Mouse (Mus musculus) ovary, postnatal 36 days (tissue): ENCODE measurements around the gene Izumo1r.

ENCODE experiments used
- DNase-seq: peaks from one replicate; pipeline ENCODE4 v3.0.0; 2022; ENCODE audit warnings: low spot score, mixed read lengths

The Izumo1r gene

DNA sequence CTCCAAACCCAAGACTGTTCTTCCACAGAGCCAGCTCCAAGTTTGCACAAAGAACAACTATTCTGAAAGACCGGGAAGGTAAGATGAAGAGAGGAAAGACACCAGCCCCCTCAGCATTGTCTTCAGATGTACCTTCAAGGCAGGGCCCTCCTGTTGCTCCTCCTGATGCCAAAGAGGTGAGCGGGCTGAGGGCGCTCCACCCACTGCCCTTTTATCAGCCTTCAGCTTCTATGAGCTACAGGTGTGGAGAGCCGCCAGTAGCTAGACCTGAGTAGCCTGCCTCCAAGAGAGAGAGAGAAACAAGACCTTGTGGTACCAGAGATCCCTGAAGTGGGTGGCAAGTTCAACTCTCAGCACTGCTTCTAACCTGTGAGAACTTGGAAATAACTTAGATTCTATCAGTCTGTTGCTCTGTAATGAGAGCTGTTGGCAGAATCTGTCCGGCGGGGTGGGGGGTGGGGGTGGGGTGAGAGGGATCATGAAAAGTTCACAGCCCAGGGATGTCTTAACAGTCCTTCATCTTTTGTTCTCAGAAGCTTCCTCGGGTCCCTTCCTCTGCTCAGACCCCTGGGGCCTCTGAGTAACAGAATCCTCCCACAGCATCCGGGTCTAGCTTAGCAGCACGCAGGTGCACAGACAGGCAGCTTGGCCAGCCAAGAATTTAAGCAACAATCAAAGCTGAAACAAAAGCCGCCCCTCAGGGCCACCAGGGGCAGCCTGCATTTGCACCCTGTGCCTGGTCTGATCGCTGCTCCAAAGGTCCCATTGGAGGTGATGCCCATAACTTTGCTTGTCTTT lies at the start of gene Izumo1r:
Gene Izumo1r (minus strand): TSS at position 369 of the 798 bp plus-strand sequence.
- no peak for DNase-seq

DNA sequence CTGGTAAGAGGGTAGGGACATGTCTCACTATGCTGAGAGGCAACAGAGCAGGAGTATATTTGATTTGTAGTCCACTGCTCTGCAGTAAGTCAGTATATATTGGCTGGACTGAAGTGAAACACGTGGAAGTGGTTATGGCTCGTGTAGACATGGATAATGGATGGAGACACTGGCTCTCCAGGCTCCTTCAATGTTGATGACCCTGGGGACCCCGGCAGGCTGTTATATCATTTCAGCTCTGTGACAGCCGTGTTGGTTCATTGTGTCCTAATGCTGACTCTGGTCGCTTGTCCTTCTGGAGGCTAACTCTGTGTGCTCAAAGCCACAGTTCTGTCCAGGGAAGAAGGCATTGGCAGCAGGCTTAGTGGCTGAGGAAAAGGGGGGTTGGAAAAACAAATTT lies 47.3 kb upstream of the Izumo1r start:
- DNase-seq = no peak

DNA sequence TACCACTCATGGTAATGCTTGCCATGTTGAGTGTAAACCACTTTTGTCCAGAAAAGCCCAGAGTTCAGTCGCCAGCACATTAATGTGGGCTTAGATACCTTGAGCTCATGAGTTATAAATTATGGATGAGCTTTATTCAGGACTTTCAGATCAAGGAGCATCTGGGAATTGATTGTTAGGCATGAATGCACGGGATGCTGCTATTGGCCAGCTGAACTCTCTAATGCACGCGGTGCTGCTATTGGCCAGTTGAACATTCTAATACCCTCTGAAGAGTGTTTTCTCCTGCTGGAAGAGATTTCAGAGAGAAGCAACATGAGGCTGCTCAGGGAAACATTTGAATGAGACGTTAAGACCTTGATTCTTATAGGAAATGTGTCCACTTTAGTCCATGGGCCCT lies 45.1 kb upstream of the Izumo1r start:
- DNase-seq = no peak

DNA sequence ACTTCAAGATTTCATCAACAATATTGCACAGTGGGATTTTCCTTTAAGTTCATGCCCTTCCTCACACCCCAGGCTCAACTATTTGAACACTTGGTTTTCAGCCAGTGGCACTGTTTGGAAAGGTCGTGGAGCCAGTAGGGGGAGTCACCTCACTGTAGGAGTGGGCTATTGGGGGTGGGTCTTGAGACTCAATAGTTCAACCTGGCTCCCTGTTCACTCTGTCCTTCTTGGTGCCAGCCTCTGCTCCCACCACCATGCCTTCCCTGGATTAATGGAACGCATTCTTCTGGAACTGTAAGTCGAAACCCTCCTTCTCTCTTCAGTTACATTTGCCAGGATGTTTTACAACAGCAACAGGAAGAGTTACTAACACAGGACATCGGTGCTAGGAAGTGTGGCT lies 42.9 kb upstream of the Izumo1r start:
- no peak for DNase-seq

DNA sequence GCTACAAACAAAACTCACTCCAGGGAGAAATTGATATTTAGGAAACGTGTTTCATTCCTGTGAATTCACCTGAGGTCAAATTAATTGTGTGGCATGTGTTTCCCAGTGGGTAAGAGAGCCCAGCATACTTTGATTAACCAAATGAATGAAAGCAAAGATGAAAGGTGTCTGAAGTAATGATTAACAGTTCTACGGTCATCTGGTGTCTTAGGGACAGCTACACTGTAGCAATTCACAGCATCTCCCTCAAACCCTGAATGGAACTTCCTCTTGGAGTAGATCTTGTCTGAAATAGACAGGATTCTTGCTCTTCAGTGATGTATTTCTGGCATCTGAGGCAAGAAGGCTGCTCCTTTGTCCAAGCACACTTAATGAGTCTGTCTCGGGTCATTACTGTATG lies 42.2 kb upstream of the Izumo1r start:
- DNase-seq = no peak

DNA sequence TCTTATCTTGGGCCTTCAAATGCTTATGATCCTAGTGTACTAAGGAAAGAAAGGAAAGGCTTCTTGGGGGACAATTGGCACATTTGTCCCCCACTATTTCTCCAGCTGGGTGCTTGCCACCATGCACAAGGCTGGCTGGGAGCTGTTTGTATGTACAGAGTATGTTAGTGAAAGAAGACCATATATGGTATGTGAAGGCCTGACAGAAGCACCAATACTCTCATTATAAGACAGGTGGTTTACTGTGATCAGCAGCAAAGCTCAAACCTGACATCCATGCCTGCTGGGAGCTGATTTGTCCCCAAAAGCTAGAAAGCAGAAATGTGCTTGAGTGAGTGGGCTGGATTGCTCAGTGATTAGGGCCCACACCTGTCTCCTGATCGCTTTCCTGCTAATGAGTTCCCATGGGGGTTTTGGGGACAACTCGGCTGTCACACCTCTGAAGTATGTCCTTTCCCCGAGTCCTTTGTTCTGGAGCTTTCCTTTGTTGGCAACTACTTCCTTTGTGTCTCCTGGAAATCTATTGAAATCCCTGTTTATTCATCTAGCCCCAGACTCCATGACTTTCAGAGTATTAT lies 38.5 kb upstream of the Izumo1r start:
- no peak for DNase-seq

DNA sequence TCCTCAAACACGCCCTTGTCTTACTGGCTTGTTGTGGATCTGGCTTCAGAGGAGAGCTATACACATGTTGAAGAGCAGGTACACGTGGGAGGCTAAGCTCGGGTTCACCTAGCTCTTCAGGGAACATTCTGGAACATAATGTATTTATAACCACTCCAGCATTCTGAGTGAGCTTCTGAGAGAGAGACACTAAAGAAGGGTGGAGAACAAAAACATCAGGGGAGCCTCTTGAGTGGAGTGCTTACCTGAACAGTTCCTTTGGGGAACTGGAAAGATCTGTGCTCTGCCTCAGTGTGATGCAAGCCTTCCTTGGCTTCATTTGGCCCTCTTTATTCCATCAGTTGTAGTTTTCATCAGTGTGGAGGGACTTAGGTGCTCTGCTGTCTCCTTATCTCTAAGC lies 35.9 kb upstream of the Izumo1r start:
- no peak for DNase-seq

DNA sequence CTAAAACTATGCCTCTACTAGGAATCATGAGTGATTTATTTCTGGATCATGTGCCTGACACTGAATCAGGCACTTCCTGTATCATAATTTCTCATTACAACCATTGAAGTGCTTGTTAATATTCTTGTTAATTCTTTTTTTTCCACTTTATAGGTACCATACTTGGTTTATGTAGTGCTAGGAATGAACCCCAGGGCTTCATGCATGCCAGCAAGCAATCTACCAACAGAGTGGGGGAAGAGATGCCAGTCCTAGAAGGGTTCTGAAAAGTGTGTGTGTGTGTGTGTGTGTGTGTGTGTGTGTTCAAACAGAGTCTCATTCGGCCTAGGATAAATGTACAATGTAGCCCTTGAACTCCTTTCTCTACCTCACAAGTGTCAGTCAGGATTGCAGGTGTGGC lies 33.6 kb upstream of the Izumo1r start:
- DNase-seq = no peak

DNA sequence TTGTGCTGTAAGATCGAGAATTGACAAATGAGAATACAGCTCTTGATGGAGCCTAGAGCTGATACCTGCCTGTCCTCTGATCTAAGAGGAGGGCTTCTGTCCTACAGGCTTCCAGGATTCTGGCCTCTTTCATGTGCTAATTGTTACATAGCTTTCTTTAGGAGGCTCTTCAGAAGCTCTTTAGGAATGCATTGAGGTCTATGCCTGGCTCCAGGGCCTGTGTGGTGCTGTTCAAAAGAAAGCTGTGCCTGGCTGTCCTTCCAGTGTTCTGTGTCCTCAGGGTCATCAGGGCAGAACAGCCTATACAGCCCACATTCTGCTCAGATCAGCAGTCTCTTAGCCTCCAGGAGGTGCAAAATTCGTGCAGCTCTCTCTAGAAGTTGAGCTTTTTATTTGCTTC lies 31.1 kb upstream of the Izumo1r start:
- DNase-seq = no peak

DNA sequence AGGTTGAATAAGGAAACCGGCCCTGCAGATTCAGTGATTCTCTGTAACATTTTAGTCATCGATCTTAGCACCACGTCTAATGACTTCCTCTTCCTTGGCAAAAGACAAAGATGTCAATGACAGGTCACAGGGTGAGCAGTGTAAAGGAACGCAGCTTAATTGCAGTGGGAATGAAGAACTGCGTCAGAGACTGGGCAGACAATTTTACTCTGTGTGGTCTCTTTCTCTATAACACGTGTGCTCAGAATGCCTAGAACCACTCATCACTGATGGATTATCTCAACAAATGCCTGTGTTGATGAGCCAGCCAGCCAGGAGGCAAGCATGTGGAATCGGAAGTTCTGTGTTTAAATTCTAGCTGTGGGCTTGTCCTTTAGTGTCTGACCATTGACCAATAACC lies 28.2 kb upstream of the Izumo1r start:
- no peak for DNase-seq

DNA sequence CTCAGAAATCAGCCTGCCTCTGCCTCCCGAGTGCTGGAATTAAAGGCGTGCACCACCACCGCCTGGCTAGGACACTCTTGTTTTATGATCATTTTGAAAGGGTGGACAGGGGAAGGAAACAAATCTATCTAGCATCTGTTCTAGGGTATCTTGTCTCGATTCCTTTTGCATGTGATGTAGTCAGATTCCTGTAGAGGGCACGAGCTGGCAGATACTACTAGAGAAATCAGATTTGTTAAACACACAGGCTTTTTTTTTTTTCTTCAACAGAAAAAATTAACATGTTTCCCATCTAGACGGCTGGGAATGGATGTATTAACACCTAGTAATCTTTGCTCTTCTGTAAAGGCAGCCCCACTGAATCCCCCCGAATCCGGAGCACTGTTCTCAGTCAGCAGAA lies 27.5 kb upstream of the Izumo1r start:
- no peak for DNase-seq

DNA sequence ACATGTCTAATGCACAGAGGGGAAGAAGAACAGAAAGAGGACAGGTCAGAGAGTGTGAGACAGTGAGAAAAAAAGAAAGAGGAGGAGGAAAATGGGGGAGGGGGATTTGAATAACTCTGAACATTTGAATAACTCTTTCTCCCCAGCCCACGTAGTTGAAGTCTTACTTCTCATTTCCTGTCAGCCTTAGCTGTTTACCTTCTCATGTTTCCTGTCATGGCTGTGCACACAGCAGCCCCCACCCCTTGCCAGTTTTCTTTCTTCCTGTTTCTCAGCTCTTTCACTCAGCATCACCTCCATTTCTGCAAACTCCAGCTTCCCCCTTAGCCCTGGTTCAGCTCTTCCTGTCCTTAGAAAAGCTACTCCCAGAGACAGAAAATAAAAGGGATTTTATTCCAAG lies 22.8 kb upstream of the Izumo1r start:
- DNase-seq = no peak

DNA sequence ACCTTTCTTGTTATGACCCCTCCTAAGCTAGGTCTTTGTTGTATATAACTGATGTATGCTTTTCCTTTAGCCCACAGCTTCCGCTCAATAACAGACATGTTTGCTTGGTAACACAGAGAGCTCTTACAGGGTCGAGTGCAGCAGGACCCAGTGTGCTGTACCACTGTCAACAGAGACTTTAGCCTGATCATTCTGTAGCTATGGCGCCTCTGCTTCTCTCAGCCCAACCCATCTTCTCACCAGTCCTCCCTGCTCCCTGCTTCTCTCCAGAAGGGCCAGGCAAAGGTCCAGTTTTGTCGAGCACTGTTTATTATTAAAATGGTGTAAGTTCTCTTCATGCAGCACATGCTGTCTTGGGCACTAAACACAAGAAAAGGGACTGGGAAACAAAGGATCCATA lies 19.9 kb upstream of the Izumo1r start:
- DNase-seq = no peak

DNA sequence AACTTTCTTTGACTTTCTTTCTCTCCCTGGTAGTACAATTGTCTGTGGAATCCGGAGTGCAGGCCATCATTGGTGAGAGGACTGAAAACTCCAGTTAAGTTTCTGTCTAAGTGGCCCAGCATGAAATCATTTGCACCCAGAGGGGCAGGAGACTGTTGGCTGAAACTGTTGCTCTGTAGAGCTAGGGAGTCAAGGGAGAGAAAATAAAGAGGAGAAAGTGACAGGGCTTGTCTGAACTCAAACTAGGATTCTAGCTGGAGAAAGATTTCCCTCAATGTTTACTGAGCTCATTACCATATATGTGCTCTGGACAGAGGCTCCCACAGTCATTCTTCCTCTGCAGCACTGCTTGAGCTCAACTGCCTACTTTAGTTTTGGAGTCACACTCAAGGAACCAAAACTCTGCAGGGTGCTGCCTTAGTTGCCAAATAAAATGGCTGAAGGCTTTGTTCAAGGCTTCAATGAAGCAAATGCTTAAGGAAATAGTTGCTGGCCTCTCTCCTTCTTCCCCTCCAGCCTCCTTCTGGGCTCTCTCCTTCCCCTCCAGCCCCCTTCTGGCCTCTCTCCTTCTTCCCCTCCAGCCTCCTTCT lies 18.3 kb upstream of the Izumo1r start:
- no peak for DNase-seq

DNA sequence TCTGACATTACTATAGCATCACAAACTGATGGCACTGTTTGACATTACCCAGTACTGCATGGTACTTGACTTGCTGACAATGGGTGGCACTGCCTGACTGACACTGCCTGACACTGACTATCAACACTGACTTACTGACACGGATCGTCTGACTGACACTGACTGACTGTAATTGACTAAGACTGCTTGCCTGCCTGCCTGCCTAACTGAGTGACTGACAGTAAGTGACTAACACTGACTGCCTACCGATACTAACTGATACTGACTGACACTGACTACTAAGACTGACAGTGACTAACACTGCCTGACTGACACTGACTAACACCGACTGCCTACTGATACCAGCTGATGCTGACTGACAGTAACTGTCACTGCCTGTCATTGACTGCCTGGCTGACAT lies 17.5 kb upstream of the Izumo1r start:
- no peak for DNase-seq

DNA sequence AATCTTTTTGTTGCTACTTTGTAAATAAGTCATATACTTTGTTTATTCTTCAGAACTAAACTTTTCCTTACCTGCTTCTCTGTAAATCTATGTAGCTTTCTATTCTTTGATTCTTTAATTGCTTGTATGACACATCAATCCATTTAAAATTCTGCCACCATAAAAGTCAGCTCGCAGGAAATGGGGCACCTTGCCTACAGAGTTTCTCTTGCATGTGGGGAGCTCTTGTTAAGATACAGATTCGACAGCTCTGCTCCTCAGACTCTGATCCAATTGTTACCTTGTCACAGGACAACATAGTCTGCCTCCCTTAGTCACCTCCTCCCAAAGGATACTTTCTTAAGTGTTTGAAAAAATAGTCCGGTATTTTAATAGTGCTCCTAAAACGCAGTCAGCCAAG lies 16.9 kb upstream of the Izumo1r start:
- no peak for DNase-seq

DNA sequence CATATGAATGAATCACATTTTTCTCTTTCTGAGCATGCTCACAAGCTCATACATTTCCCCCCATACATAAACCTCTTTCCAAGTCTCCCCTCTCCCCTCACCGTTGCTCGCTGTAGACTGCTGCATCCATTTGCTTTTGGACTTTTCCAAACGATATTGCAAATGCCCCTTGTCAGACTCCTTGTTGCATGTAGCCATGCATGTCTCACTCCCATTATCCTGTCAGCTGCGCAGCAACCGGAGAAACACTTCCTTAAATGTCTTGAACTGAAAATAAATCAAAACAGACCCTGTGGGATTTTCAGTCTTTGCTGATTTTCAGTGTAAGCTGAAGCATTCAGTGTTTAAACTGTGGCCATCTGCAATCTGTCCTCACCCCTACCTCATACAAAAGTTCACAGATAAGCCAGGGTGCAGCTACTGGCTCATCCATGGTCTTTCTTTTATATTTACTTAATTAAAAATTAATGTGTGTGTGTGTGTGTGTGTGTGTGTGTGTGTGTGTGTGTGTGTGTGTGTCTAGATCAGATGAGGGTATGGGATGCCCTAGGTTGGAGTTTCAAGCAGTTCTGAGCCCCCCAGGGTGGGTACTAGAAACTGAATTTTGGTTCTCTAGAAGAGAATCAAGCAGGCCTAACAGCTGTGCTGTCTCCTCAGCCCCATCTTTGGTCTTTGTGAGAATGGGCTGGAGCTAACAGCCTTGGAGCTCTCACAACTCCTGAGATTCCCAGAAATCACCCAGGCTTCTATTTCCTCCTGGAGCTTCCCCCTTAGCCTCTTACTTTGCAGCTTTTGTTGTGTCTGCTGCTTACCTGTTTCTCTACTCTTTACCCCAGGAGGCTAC lies 15.3 kb upstream of the Izumo1r start:
- DNase-seq = no peak

DNA sequence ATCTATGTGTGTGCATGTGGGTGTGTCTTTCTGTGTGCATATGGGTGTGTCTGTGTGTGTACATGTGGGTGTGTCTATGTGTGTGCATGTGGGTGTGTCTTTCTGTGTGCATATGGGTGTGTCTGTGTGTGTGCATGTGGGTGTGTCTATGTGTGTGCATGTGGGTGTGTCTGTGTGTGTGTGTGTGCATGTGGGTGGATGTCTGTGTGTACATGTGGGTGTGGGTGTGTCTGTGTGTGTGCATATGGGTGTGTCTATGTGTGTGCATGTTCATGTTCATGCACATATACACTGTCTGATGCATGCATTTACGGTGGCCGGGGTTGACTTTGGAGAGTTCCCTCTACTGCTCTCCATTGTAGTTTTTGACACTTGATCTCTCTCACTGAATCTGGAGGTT lies 13.9 kb upstream of the Izumo1r start:
- no peak for DNase-seq

DNA sequence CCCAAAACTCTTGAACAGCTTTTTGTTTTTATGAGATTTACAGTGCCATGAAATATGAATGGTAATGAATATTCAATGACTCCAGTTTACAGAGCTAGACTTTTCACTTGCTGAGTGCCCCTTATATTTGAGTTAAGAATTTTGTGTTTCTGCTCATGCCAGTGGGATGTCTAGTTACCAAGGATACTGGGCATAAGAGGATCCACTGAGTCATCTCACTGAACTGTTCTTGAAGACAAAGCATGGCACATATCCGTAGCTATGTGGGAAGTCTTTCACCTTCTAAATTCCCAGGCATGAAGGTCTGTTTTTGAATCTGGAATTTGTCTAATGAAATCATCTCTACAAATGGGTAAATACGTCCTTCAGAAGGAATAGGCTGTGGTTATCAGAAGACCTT lies 8.3 kb upstream of the Izumo1r start:
- no peak for DNase-seq

DNA sequence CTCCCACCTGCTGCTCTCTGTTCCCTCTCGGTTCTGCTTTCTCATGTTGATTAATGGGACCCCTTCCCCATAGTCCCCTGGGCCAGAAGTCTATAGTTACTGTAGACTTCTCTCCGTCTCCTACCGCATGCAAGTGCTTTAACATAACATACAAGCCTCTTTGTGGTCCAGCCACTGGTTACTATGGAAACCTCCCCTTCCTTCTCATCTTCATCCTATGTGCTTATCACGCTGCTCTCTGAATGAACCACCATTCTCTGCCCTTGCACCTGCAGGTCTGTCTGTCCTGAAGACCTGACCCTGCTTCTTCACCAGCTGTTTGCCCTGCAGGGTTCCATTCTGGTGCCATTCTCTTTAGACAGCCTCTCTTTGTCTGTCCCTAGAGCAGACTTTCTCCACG lies 6.2 kb upstream of the Izumo1r start:
- DNase-seq = no peak

DNA sequence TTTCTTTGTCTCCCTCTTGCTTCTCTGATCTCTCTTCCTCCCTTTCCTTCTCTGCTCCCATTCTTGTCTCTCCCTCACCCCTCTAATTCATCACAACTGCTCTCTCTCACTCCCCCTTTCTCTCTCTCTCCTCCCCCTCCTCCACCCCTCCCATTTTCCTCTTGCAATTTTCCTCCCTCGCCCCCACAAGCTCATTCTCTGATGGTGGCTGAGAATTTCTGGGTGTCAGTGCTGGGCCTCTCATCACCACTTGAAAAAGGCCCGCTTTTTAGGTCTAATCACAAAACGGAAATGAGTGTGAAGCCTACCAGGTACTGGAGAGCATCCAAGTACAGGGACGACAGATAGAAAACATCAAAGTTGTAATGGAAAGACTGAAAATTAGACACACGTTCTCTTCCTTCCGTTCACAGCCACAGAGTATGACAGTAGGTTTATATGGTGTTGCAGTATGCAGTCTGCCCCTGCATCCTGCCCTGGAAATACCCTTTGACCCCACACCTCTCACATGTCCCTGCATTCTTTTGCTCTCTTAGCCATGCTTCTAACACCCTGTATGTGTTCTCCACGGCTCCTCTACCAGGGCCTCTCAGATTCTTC lies 4.2 kb upstream of the Izumo1r start:
- DNase-seq = no peak

DNA sequence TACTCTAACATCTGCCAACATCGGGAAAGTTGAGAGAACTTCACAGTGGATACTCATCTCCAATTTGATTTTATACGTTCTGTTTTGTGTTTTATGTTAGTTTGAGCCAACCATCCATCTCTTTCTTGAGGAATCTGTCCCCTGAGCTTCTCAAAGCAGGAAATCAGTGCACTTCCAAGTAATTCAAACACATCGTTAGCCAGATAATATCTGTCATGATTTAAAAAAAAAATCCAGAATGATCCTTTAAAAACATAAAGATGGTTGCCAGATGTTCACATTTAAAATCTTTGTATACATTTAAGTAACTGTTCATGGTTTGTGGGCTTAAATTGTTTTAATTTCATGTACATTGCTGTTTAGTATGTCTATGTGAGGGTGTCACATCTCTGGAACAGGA lies 2.2 kb upstream of the Izumo1r start:
- DNase-seq = no peak
